Mouse (Mus musculus) C2C12 (cell line): ENCODE results near the gene Lmo7.

Experiments
- CEBPB ChIP-seq: IDR thresholded peaks from one replicate; pipeline ENCODE4 v1.6.1; 2011; ENCODE audit warnings: low read depth, mild to moderate bottlenecking, control low read depth, moderate library complexity
- CTCF ChIP-seq: IDR thresholded peaks from one replicate; pipeline ENCODE4 v1.5.1; 2011; ENCODE audit not compliant: control insufficient read depth, insufficient read depth, insufficient read length
- FOSL1 ChIP-seq: IDR thresholded peaks from one replicate; pipeline ENCODE4 v1.8.0; 2011; ENCODE audit warnings: mild to moderate bottlenecking, low read length; ENCODE audit not compliant: poor library complexity, insufficient read depth, severe bottlenecking
- MYOD1 ChIP-seq: IDR thresholded peaks from one replicate; pipeline ENCODE4 v1.6.1; 2011; ENCODE audit warnings: low read depth; ENCODE audit not compliant: control insufficient read depth, insufficient read length
- MYOG ChIP-seq: IDR thresholded peaks from one replicate; pipeline ENCODE4 v1.6.1; 2011; ENCODE audit not compliant: control insufficient read depth, insufficient read length; ENCODE audit errors: extremely low read depth
- USF1 ChIP-seq: IDR thresholded peaks from one replicate; pipeline ENCODE4 v1.6.1; 2011; ENCODE audit warnings: low read depth, mild to moderate bottlenecking, control low read depth, moderate library complexity

GRCm38 (mm10) chr14:101829676-101830075, 99.9 kb downstream of the Lmo7 start:
- no peak for TF ChIP-seq CTCF
- no peak for TF ChIP-seq MYOG
- TF ChIP-seq FOSL1, result no peak
- TF ChIP-seq USF1, result no peak
- TF ChIP-seq CEBPB, result no peak
- no peak for TF ChIP-seq MYOD1
